Mouse (Mus musculus) left cerebral cortex, postnatal 4 days (tissue): ENCODE results near the gene H1f0. TPM values are rescaled to one million over a fixed set of nuclear protein-coding genes. Genes with fewer than 3 reads are reported as not detected.

Experiments
- DNase-seq: peaks from one replicate; pipeline ENCODE4 v3.0.0-alpha.2; 2022
- intact Hi-C: fragments of 180-260 bp; cut with DNase I; formaldehyde crosslinking; loops from one replicate; pipeline ENCODE4 v1.15.1; 2025
- microRNA-seq: library from miRNA; unstranded; fragments of <30 nt; microRNA quantifications from one replicate; pipeline ENCODE4 v1.2.0, GENCODE M21; 2022
- total RNA-seq, 2 experiments: library from RNA; stranded (reverse); gene quantifications; 2 replicates each; pipeline ENCODE4 v1.2.3; 2021

The H1f0 gene
- total RNA-seq, 2 experiments from 2014 or later: 84.8 to 94.8 TPM

DNA sequence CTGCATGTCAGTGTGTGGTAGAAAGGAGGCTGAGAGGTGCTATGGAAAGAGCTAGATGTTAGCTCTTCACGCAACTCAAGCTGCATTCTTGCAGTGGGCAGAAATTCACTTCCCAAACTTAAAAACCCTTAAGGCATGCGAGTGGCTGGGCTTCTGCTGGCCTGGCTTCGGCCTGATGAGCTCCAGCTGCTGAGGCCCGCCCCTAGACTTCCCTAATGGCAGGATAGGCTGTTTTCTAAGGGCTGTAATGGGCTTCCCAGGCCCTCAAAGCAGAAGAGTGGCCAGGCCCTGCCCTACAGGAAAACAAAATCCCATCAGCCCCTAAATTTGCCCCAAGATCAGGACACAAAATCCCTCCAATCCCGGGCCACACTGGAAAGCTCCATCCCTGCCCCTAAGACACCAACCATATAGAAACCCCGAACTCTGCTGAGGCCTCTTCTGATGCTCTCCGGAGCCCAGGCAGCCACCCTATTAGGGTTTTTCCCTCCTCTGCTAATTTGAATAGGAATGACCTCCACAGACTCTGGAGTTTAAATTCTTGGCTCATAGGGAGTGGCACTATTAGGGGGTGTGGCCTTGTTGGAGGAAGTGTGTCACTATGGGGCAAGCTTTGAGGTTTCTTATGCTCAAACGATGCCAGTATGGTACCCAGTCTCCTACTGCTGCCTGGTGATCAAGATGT, 37.0 kb downstream of the H1f0 start:
- intact Hi-C loops: no loop called here
- no peak for DNase-seq

- intact Hi-C loops: no loop called here
- no peak for DNase-seq
Observed at GRCm38 (mm10) chr15:79066276-79066675, 38.0 kb downstream of the H1f0 start.

- intact Hi-C loops: no loop called here
- no peak for DNase-seq
Observed at GRCm38 (mm10) chr15:79067631-79068030, 39.4 kb downstream of the H1f0 start.

GRCm38 (mm10) chr15:79068416-79068815, 40.2 kb downstream of the H1f0 start:
- intact Hi-C loops: no loop called here
- no peak for DNase-seq

DNA sequence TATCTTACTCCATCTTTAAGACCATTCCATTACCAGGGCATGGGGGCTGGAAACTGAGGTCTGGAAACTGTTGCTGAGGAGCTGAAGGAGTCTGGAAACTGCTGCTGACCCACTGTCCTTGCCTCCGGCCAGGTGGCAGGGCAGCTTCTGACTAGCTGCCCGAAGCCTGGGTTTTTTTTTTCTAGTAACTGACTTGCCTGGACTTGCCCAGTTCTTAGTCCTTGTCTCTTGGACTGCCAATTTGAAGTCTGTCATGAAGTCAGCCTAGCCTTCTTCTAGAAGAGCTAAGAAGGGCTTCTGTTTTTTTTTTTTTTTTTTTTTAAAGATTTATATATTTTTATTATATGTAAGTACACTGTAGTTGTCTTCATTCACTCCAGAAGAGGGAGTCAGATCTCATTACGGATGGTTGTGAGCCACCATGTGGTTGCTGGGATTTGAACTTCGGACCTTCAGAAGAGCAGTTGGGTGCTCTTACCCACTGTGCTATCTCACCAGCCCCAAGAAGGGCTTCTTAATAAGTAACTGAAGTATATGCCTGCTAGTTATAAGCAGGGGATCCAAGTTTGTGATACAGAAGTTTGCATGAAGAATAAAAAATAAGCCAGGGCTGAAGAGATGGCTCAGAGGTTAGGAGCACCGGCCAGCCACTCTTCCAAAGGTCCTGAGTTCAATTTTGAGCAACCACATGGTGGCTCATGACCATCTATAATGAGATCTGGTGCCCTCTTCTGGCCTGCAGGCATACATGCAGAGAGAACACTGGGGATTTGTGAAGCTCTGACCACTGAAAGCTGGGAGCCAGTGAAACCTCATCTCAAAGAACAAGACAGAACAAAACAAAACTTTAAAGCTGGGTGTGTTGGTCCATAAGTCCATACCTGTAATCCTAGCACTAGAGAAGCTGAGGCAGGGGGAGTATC, 43.1 kb downstream of the H1f0 start:
- intact Hi-C loops: no loop called here

DNA sequence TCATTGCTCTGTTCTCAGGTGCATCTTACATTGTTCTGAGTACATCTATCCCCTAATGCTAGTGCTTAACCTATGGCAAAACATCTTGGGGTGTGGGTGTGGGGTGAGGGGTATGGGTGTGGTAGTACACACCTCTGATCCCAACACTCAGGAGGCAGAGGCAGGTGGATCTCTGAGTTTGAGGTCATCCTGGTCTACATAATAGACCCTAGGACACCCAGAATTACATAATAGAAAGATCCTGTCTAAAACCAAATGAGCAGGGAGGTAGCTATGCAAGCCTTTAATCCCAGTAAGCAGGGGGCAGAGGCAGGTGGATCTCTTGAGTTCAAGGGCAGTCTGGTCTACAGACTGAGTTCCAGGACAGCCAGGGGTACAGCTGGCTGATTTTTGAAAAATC, 45.5 kb downstream of the H1f0 start:
- intact Hi-C loops: no loop called here
- no peak for DNase-seq

More for the DNA sequence above, 43.1 kb downstream of the H1f0 start:
- DNase-seq: no peak

DNA sequence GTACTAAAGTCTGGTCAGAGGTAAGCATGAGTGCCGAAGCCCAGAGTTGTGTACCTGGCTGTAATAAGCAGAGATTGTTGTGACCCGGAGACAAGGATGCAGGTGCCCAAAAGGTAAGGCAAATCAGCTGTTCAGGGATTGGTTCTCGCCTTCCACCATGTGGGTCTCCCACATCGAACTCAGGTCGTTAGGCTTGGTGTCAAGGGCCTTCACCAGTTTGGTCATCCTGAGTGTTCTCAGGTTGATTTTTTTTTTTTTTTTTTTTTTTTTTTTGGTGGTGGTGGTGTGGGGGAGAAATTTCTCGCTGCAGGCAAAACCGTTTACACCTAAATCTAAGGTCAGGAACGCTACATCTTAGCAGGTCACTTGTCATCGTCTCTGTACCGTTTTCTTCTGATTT, 46.2 kb downstream of the H1f0 start:
- DNase-seq: no peak
- intact Hi-C loops: no loop called here

DNA sequence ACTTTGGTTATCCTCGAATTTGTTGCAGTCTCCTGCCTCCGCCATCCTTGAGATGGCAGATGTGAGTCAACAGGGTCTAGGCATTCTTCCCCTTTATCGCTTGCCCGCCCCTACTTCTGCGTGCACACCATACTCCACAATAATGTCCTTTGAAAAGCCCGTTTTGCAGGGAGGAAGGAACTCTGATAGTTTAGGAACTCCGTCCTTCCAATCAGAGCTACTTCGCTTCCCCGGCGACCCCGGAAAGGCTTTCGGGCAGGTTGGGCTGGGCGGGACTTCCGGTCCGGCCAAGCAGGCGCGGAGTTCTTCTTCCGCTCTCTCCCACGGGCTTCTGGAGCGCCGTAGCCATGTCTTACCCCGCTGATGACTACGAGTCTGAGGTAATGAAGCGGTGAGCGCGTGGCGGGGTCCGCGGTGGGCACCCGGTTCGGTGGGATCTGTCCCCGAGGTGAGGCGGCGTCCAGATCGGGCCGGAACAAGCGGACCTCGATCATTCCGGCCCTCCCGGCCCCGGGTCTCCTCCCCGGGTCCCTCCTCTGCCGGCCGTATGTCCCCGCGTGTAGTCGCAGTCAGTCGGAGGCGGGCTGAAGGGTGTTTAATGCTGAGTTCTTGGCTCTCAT, 46.8 kb downstream of the H1f0 start, which contains the start of gene Eif3l:
TSS of gene Eif3l (plus strand) at position 267 of the 620 bp plus-strand sequence.
- DNase-seq: peak; percentile 86
- intact Hi-C loops: no loop called here

DNA sequence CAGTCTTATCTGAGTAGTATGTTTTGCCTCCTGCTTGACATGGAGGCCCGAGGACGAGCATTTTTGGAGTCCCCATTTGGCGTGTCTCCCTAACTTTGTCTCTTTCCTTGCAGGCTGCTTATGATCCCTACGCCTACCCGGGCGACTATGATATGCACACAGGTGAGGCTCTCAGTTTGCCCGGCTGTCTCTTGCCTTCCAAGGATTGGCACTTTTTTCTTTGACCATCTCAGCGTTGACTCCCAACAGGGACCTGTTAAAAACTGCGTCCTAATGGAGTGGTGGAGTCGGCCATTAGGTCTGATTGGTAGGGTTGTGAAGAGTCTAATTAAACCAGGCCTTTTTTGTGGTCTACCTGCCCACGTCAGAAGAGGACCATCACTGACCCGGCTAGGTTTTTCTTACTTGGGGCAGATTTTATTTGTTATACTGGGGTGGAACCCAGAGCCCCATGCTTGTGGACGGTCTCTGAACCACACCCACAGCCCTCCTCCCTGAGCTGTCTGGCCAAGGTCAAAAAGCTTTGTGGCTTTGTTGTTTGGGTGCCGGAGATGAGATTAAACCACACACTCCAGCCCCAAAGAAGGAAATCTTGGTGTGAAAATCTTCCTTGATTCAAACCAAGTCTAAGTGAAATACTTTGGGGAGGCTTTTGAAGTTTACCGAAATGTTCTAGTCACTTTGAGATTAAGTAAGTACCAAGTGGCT, 47.6 kb downstream of the H1f0 start:
- DNase-seq: no peak
- intact Hi-C loops: no loop called here

- intact Hi-C loops: no loop called here
- no peak for DNase-seq
Observed at GRCm38 (mm10) chr15:79079567-79079966, 51.3 kb downstream of the H1f0 start.

Small RNA genes within 50 kb of the gene (microRNA-seq; reads per million reads assigned to microRNA genes)
- gene Mir6956: 6.0 reads per million, percentile 15 among the genes with 10 or more reads in this experiment

Other genes with a start within 250 kb of the H1f0 start
- 1 to 10 TPM; 5.2 to 5.4 TPM for gene Card10, start 225.4 kb upstream of the H1f0 start, total RNA-seq
- 1 to 10 TPM; 8.3 to 9.1 TPM for gene Cdc42ep1, start 185.8 kb upstream of the H1f0 start, total RNA-seq
- not detected for gene Lgals2, start 172.9 kb upstream of the H1f0 start, total RNA-seq
- gene Gga1, start 151.3 kb upstream of the H1f0 start, total RNA-seq: 10 to 100 TPM; 59.3 to 65.6 TPM
- gene Gm49510, start 128.8 kb upstream of the H1f0 start, total RNA-seq: not detected
- 1 to 10 TPM; 5.4 to 6.0 TPM for gene Sh3bp1, start 128.7 kb upstream of the H1f0 start, total RNA-seq
- 100 to 1,000 TPM; 107 to 117 TPM for gene Pdxp, start 114.5 kb upstream of the H1f0 start, total RNA-seq
- gene Lgals1, start 101.7 kb upstream of the H1f0 start, total RNA-seq: 10 to 100 TPM; 25.2 to 29.4 TPM
- 10 to 100 TPM; 46.5 to 47.8 TPM for gene Nol12, start 93.5 kb upstream of the H1f0 start, total RNA-seq
- 100 to 1,000 TPM in 1 of 2 experiments, 10 to 100 TPM in 1; 98.7 to 106 TPM for gene Triobp, start 80.7 kb upstream of the H1f0 start, total RNA-seq
- 1 to 10 TPM in 1 of 2 experiments, not detected in 1; 1.0 TPM for gene Galr3, start 13.4 kb downstream of the H1f0 start, total RNA-seq
- gene Ankrd54, start 34.4 kb downstream of the H1f0 start, total RNA-seq: 10 to 100 TPM; 25.5 to 27.2 TPM
- gene Eif3l, start 46.7 kb downstream of the H1f0 start, total RNA-seq: 100 to 1,000 TPM; 116 to 122 TPM
- 10 to 100 TPM; 61.5 to 66.6 TPM for gene Micall1, start 80.4 kb downstream of the H1f0 start, total RNA-seq
- gene Polr2f, start 112.6 kb downstream of the H1f0 start, total RNA-seq: 100 to 1,000 TPM; 143 to 152 TPM
- 10 to 100 TPM; 12.1 to 13.1 TPM for gene 1700088E04Rik, start 112.8 kb downstream of the H1f0 start, total RNA-seq
- 10 to 100 TPM; 16.5 to 18.1 TPM for gene Sox10, start 136.8 kb downstream of the H1f0 start, total RNA-seq
- gene Pick1, start 200.7 kb downstream of the H1f0 start, total RNA-seq: 10 to 100 TPM; 63.3 to 69.7 TPM
- gene Gm49486, start 200.9 kb downstream of the H1f0 start, total RNA-seq: 1 to 10 TPM; 1.9 to 2.4 TPM
- gene Slc16a8, start 226.3 kb downstream of the H1f0 start, total RNA-seq: not detected